18 mouse cellular contexts compared by ENCODE assay signal in the genomic region with DNA sequence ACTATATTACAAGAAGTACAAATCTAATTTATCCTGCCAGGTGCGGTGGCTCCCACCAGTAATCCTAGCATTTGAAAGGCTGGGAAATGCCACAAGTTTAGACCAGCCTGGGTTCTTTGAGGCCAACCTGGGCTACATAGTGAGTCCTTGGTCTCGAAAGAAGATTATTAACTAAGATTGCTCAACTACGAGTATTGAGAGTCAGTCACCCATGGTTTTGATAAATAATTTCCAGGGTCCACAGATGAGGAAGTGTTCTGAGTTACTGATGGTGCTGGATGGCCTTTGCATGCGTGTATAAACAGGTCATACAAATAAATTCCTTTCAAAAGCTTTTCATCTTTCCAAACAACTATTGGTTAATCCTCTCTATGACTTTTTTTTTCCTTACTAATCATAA. TPM values are rescaled to one million over a fixed set of nuclear protein-coding genes. Genes with fewer than 3 reads are reported as not detected.
DNase-seq lines count a peak whose midpoint lies in the region; ATAC-seq and TF ChIP-seq lines count a peak whose summit lies in the region.
"Had no signal": no experiment of that assay in that cellular context is flagged by ENCODE, and none has a peak within 500 bp of the region (broad histone marks: within the 10 kb centered on the region; RNA-seq: fewer than 3 reads in every experiment).

No protein-coding gene starts in this region.

- H3K9ac ChIP-seq in heart, embryonic 11.5 days (ENCODE audit: low read depth, low read length): no peak overlapping the region
- no peak overlapping the region for H3K9ac ChIP-seq in liver, embryonic 13.5 days
- no peak overlapping the region for H3K9ac ChIP-seq in liver, embryonic 11.5 days (ENCODE audit: low read depth, low read length)
- no peak overlapping the region for H3K9ac ChIP-seq in liver, embryonic 16.5 days (ENCODE audit: low read depth, low read length)
- H3K9ac ChIP-seq: forebrain, embryonic 13.5 days; hindbrain, embryonic 15.5 days; midbrain, embryonic 15.5 days had no signal

- no peak for TF ChIP-seq POLR2A in kidney, adult 2 months (IDR thresholded peaks at IDR 0.05; ENCODE audit: low read depth, low read length)

- no peak overlapping the region for H3K4me3 ChIP-seq in heart, embryonic 11.5 days (ENCODE audit: low read depth, low read length)
- no peak overlapping the region for H3K4me3 ChIP-seq in kidney, adult 2 months (ENCODE audit: insufficient read depth, low read depth, low read length)
- H3K4me3 ChIP-seq in liver, embryonic 13.5 days (replicated peaks): no peak overlapping the region
- H3K4me3 ChIP-seq in liver, embryonic 11.5 days (ENCODE audit: low read depth, low read length): no peak overlapping the region
- H3K4me3 ChIP-seq in liver, embryonic 16.5 days (ENCODE audit: low read depth, low read length): no peak overlapping the region
- H3K4me3 ChIP-seq: forebrain, embryonic 13.5 days; hindbrain, embryonic 15.5 days; megakaryocyte, embryonic 14.5 days; midbrain, embryonic 15.5 days had no signal

- no peak overlapping the region for H3K27ac ChIP-seq in heart, embryonic 11.5 days (ENCODE audit: low read depth, low read length)
- H3K27ac ChIP-seq in kidney, adult 2 months (ENCODE audit: insufficient read depth, low read depth, low read length): peak overlapping the region; percentile 60
- H3K27ac ChIP-seq in liver, embryonic 13.5 days: peak overlapping the region; percentile 99
- no peak overlapping the region for H3K27ac ChIP-seq in liver, embryonic 11.5 days (ENCODE audit: low read depth, low read length)
- peak overlapping the region; percentile 1; the same call in 1 of the 2 replicates for H3K27ac ChIP-seq in liver, embryonic 16.5 days (ENCODE audit: low read length)
- H3K27ac ChIP-seq: forebrain, embryonic 13.5 days; hindbrain, embryonic 15.5 days; midbrain, embryonic 15.5 days had no signal

- H3K4me1 ChIP-seq in heart, embryonic 11.5 days (ENCODE audit: control insufficient read depth, insufficient read depth, low read length): no peaks in the 10 kb centered on the region
- peaks cover 6% of the 10 kb centered on the region for H3K4me1 ChIP-seq in kidney, adult 2 months (ENCODE audit: control insufficient read depth, insufficient read depth, low read length)
- peaks cover 66% of the 10 kb centered on the region for H3K4me1 ChIP-seq in liver, embryonic 13.5 days (replicated peaks)
- H3K4me1 ChIP-seq in liver, embryonic 11.5 days (replicated peaks; ENCODE audit: control insufficient read depth, insufficient read depth, low read length): peaks cover 34% of the 10 kb centered on the region
- peaks cover 45% of the 10 kb centered on the region for H3K4me1 ChIP-seq in liver, embryonic 16.5 days (ENCODE audit: control insufficient read depth, low read depth, low read length)
- H3K4me1 ChIP-seq: forebrain, embryonic 13.5 days; hindbrain, embryonic 15.5 days; megakaryocyte, embryonic 14.5 days had no signal

- H3K4me2 ChIP-seq in heart, embryonic 11.5 days: no peak overlapping the region
- no peak overlapping the region for H3K4me2 ChIP-seq in liver, embryonic 13.5 days
- H3K4me2 ChIP-seq in liver, embryonic 11.5 days: no peak overlapping the region
- no peak overlapping the region for H3K4me2 ChIP-seq in liver, embryonic 16.5 days (ENCODE audit: low read depth, low read length)
- H3K4me2 ChIP-seq: forebrain, embryonic 13.5 days; hindbrain, embryonic 15.5 days; midbrain, embryonic 15.5 days had no signal

- peak; percentile 77 for DNase-seq in heart, adult 11 months
- peak; percentile 52 for DNase-seq in kidney, adult 2 months
- DNase-seq in kidney, adult 11 months: no peak
- no peak for DNase-seq in liver, embryonic 13.5 days
- DNase-seq in liver, embryonic 11.5 days (ENCODE audit: low spot score): no peak
- DNase-seq in embryo, embryonic 9.5 days (ENCODE audit: extremely low spot score): no peak
- DNase-seq: cerebellum, adult 11 months; kidney, postnatal 25 days; layer of hippocampus, adult 9-11 months; retina, postnatal 1 day; right cerebral cortex, postnatal 4 days; thymus, adult 18-20 months had no signal

- H3K9me3 ChIP-seq in heart, embryonic 11.5 days (replicated peaks; ENCODE audit: control insufficient read depth, low read length): no peaks in the 10 kb centered on the region
- no peaks in the 10 kb centered on the region for H3K9me3 ChIP-seq in liver, embryonic 13.5 days (replicated peaks)
- no peaks in the 10 kb centered on the region for H3K9me3 ChIP-seq in liver, embryonic 11.5 days (ENCODE audit: control insufficient read depth, low read length)
- H3K9me3 ChIP-seq in liver, embryonic 16.5 days (replicated peaks; ENCODE audit: control insufficient read depth, low read length): no peaks in the 10 kb centered on the region
- H3K9me3 ChIP-seq: forebrain, embryonic 13.5 days; hindbrain, embryonic 15.5 days; megakaryocyte, embryonic 14.5 days; midbrain, embryonic 15.5 days had no signal

- WGBS in heart, embryonic 11.5 days (ENCODE audit: insufficient replicate concordance): 77% methylated on average over 4 of the region's 4 CpGs
- 49% methylated on average over 4 of the region's 4 CpGs for WGBS in kidney, adult 2 months
- 77% methylated on average over 4 of the region's 4 CpGs for WGBS in liver, embryonic 13.5 days (ENCODE audit: insufficient replicate concordance)
- whole genome bisulfite sequencing in liver, embryonic 11.5 days: 83% methylated on average over 4 of the region's 4 CpGs
- WGBS in liver, embryonic 16.5 days (ENCODE audit: insufficient replicate concordance): 74% methylated on average over 4 of the region's 4 CpGs

- no peak for ATAC-seq in heart, embryonic 11.5 days (replicated peaks; ENCODE audit: insufficient number of reproducible peaks, low FRiP score, low TSS enrichment)
- no peak for ATAC-seq in liver, embryonic 13.5 days (ENCODE audit: low read depth)
- ATAC-seq in liver, embryonic 11.5 days (replicated peaks; ENCODE audit: low FRiP score): no peak
- ATAC-seq in liver, embryonic 16.5 days (ENCODE audit: low read depth): no peak
- ATAC-seq: forebrain, embryonic 13.5 days; midbrain, embryonic 15.5 days had no signal

- TF ChIP-seq CTCF in kidney, adult 2 months (conservative IDR thresholded peaks at IDR 0.05; ENCODE audit: insufficient read depth, insufficient read length, low read depth, low read length): no peak

- no peaks in the 10 kb centered on the region for H3K27me3 ChIP-seq in heart, embryonic 11.5 days (ENCODE audit: control insufficient read depth, insufficient read depth, low read length)
- no peaks in the 10 kb centered on the region for H3K27me3 ChIP-seq in kidney, adult 2 months (replicated peaks; ENCODE audit: control insufficient read depth, insufficient read depth, low read length)
- H3K27me3 ChIP-seq in liver, embryonic 13.5 days: no peaks in the 10 kb centered on the region
- no peaks in the 10 kb centered on the region for H3K27me3 ChIP-seq in liver, embryonic 11.5 days (replicated peaks; ENCODE audit: control insufficient read depth, insufficient read depth, low read length)
- no peaks in the 10 kb centered on the region for H3K27me3 ChIP-seq in liver, embryonic 16.5 days (ENCODE audit: control insufficient read depth, insufficient read depth, low read depth, low read length)
- H3K27me3 ChIP-seq: forebrain, embryonic 13.5 days; hindbrain, embryonic 15.5 days; midbrain, embryonic 15.5 days had no signal

- H3K36me3 ChIP-seq in heart, embryonic 11.5 days (ENCODE audit: control insufficient read depth, insufficient read depth, low read length): no peaks in the 10 kb centered on the region
- no peaks in the 10 kb centered on the region for H3K36me3 ChIP-seq in kidney, adult 2 months (ENCODE audit: control insufficient read depth, insufficient read depth, low read length)
- H3K36me3 ChIP-seq in liver, embryonic 13.5 days: no peaks in the 10 kb centered on the region
- H3K36me3 ChIP-seq in liver, embryonic 11.5 days (ENCODE audit: control insufficient read depth, insufficient read depth, low read length): no peaks in the 10 kb centered on the region
- H3K36me3 ChIP-seq in liver, embryonic 16.5 days (ENCODE audit: control insufficient read depth, insufficient read depth): no peaks in the 10 kb centered on the region
- H3K36me3 ChIP-seq: hindbrain, embryonic 15.5 days; midbrain, embryonic 15.5 days had no signal

RNA-seq across cellular contexts. Expression of a gene that starts 56.9 kb away (rescaled TPM):
- polyA plus RNA-seq in heart, embryonic 11.5 days (2014; fragmentation: Nextera tagmentation; extraction: Ambion mirVana): 37.3 and 41.7 TPM in 2 replicates
- polyA plus RNA-seq in kidney, adult 2 months (2012; rRNA removed): 98.1 and 123 TPM in 2 replicates
- 31.8 and 32.2 TPM in 2 replicates for polyA plus RNA-seq in liver, embryonic 13.5 days (2015; fragmentation: Nextera tagmentation; extraction: Ambion mirVana)
- polyA plus RNA-seq in liver, embryonic 11.5 days (2014; fragmentation: Nextera tagmentation; extraction: Ambion mirVana): 27.4 and 29.1 TPM in 2 replicates
- polyA plus RNA-seq in liver, embryonic 16.5 days (2015; fragmentation: Nextera tagmentation; extraction: Ambion mirVana): 42.6 and 44.4 TPM in 2 replicates

Comparison
In these comparisons a context has a peak if more than half of its experiments do, and no peak if none do; other contexts are left out.
1. DNase-seq: peak in heart, adult 11 months (single experiment) and kidney, adult 2 months (single experiment); none in kidney, adult 11 months (single experiment), liver, embryonic 13.5 days (single experiment), liver, embryonic 11.5 days (single experiment) and embryo, embryonic 9.5 days (single experiment).
2. H3K27ac ChIP-seq: peak in kidney, adult 2 months (single experiment), liver, embryonic 13.5 days (single experiment) and liver, embryonic 16.5 days (single experiment); none in heart, embryonic 11.5 days (single experiment) and liver, embryonic 11.5 days (single experiment).